Mouse (Mus musculus) layer of hippocampus, adult 2 months (tissue): ENCODE data around the gene Tmem126b. TPM values are rescaled to one million over a fixed set of nuclear protein-coding genes. Genes with fewer than 3 reads are reported as not detected.

Source experiments
- DNase-seq, 2 experiments: peaks; one replicate each; pipeline ENCODE4 v3.0.0; 2022; ENCODE audit warnings: low spot score in 2 of 2
- H3K27ac ChIP-seq: fragments of 200-600 bp; 2 replicates; pipeline ENCODE4 v1.8.1; 2022
- H3K4me3 ChIP-seq: fragments of 200-600 bp; 2 replicates; pipeline ENCODE4 v1.8.1; 2022; ENCODE audit warnings: mild to moderate bottlenecking
- CTCF ChIP-seq: fragments of 200-600 bp; conservative IDR thresholded peaks from 2 replicates; pipeline ENCODE4 v1.8.1; 2022; ENCODE audit warnings: antibody characterized with exemption, mild to moderate bottlenecking, moderate library complexity
- long read RNA-seq, 2 experiments: library from polyadenylated mRNA; stranded (forward); transcript quantifications; one replicate each; pipeline ENCODE4 v2.0.0; 2021; ENCODE audit warnings: borderline mapping rate in 2 of 2
- total RNA-seq, 2 experiments: library from RNA; stranded (reverse); gene quantifications; 2 replicates each; pipeline ENCODE4 v1.2.3; 2021

Tmem126b gene
- 10 to 100 TPM; 27.6 to 28.4 TPM for total RNA-seq
- long read RNA-seq, experiment 1, transcript Tmem126b-201 (5 exons, 2,259 nt) = major isoform, 36 of 43 reads
- long read RNA-seq, experiment 1, partial matches to known transcripts = 4 of 43 reads
- long read RNA-seq, experiment 1, other reads (novel, unspliced or antisense) = 3 of 43 reads
- long read RNA-seq, experiment 2, transcript Tmem126b-201 (5 exons, 2,259 nt) = major isoform, 45 of 52 reads
- long read RNA-seq, experiment 2, partial matches to known transcripts = 1 of 52 reads
- long read RNA-seq, experiment 2, other reads (novel, unspliced or antisense) = 5 of 52 reads

- TF ChIP-seq CTCF = no peak
- DNase-seq = peak; percentile 99
- H3K27ac ChIP-seq = peak within 1 kb of the TSS; percentile 98
- H3K4me3 ChIP-seq = peak within 1 kb of the TSS; percentile 66
These were observed at the start of gene Tmem126b for GRCm38 (mm10) chr7:90475793-90476312. Gene Tmem126b (minus strand): TSS chr7:90476001.

GRCm38 (mm10) chr7:90512293-90512692 is 36.5 kb upstream of the Tmem126b start:
- peak; percentile 15 to 17 for DNase-seq
- peak; percentile 76 for TF ChIP-seq CTCF
- no peak overlapping the region for H3K4me3 ChIP-seq
- no peak overlapping the region for H3K27ac ChIP-seq

GRCm38 (mm10) chr7:90508124-90508523 is 32.3 kb upstream of the Tmem126b start:
- no peak overlapping the region for H3K27ac ChIP-seq
- DNase-seq = peak in 1 of 2 experiments; percentile 12
- peak; percentile 78 for TF ChIP-seq CTCF
- no peak overlapping the region for H3K4me3 ChIP-seq

- TF ChIP-seq CTCF = no peak
- no peak for DNase-seq
- H3K27ac ChIP-seq = no peak overlapping the region
- no peak overlapping the region for H3K4me3 ChIP-seq
These were observed 6.8 kb upstream of the Tmem126b start for GRCm38 (mm10) chr7:90482607-90483006.

- H3K4me3 ChIP-seq = peak within 1 kb of the TSS; percentile 66
- H3K27ac ChIP-seq = peak within 1 kb of the TSS; percentile 98
- no peak for TF ChIP-seq CTCF
- DNase-seq = peak; percentile 36 to 40
These were observed 778 bp upstream of the Tmem126b start, which contains the start of gene Dlg2 for GRCm38 (mm10) chr7:90476313-90477245. Gene Dlg2 (plus strand): TSS chr7:90476672.

GRCm38 (mm10) chr7:90473511-90473910 is 2.3 kb downstream of the Tmem126b start:
- DNase-seq = no peak
- H3K4me3 ChIP-seq = no peak overlapping the region
- no peak overlapping the region for H3K27ac ChIP-seq
- no peak for TF ChIP-seq CTCF

- no peak for DNase-seq
- Histone ChIP-seq H3K4me3 (no peak overlapping the region), H3K27ac (no peak overlapping the region)
- no peak for TF ChIP-seq CTCF
These were observed 14.4 kb downstream of the Tmem126b start for GRCm38 (mm10) chr7:90461441-90461840.

- Histone ChIP-seq H3K4me3 (no peak overlapping the region), H3K27ac (no peak overlapping the region)
- DNase-seq = no peak
- peak; percentile 66 for TF ChIP-seq CTCF
These were observed 14.9 kb downstream of the Tmem126b start for GRCm38 (mm10) chr7:90460930-90461329.

GRCm38 (mm10) chr7:90460330-90460729 is 15.5 kb downstream of the Tmem126b start:
- DNase-seq = no peak
- Histone ChIP-seq H3K27ac (no peak overlapping the region), H3K4me3 (no peak overlapping the region)
- no peak for TF ChIP-seq CTCF

GRCm38 (mm10) chr7:90457517-90457916 is 18.3 kb downstream of the Tmem126b start:
- H3K27ac ChIP-seq = peak overlapping the region; percentile 97
- peak overlapping the region; percentile 88 for H3K4me3 ChIP-seq
- no peak; the same call in 1 of the 2 replicates for TF ChIP-seq CTCF
- DNase-seq = no peak

- Histone ChIP-seq H3K4me3 (peak within 1 kb of the TSS; percentile 88), H3K27ac (peak within 1 kb of the TSS; percentile 97)
- peak; percentile 78 to 86 for DNase-seq
- TF ChIP-seq CTCF = peak; percentile 57
These were observed 18.8 kb downstream of the Tmem126b start, which contains the start of gene Tmem126a for GRCm38 (mm10) chr7:90456845-90457468. Gene Tmem126a (minus strand): TSS chr7:90457229.

- no peak for DNase-seq
- TF ChIP-seq CTCF = no peak
- H3K4me3 ChIP-seq = peak overlapping the region; percentile 88
- peak overlapping the region; percentile 97 for H3K27ac ChIP-seq
These were observed 19.5 kb downstream of the Tmem126b start for GRCm38 (mm10) chr7:90456149-90456844.
